Mouse (Mus musculus): ENCODE measurements around the gene Lemd2. TPM values are rescaled to one million over a fixed set of nuclear protein-coding genes. Genes with fewer than 3 reads are reported as not detected.

The Lemd2 gene
- total and polyA plus RNA-seq, 3 experiments: 46.8 to 59.7 TPM; not detected in 1

GRCm38 (mm10) chr17:27144152-27144551, 60.1 kb downstream of the Lemd2 start:
- TF ChIP-seq RAD21 (IDR thresholded peaks at IDR 0.05; ENCODE audit: low read depth, low read length) (no peak), NELFE (IDR thresholded peaks at IDR 0.05; ENCODE audit: low read depth, low read length) (no peak), MAZ (IDR thresholded peaks at IDR 0.05; ENCODE audit: low read depth, low read length) (no peak), EP300 (IDR thresholded peaks at IDR 0.05; ENCODE audit: low read depth in 1 of 2, low read length in 2 of 2) (no peak), MAFK (IDR thresholded peaks at IDR 0.05; ENCODE audit: borderline replicate concordance, low read depth, low read length) (no peak), BHLHE40 (IDR thresholded peaks at IDR 0.05; ENCODE audit: borderline replicate concordance, low read depth, low read length) (no peak), CHD1 (IDR thresholded peaks at IDR 0.05; ENCODE audit: low read depth, low read length) (no peak), HCFC1 (IDR thresholded peaks at IDR 0.05; ENCODE audit: low read depth, low read length) (no peak), SMC3 (IDR thresholded peaks at IDR 0.05; ENCODE audit: low read depth, low read length) (no peak), CHD2 (IDR thresholded peaks at IDR 0.05; ENCODE audit: low read length) (no peak), TBP (IDR thresholded peaks at IDR 0.05; ENCODE audit: low read depth, low read length) (no peak), USF1 (IDR thresholded peaks at IDR 0.05; ENCODE audit: low read depth, low read length) (no peak), ZC3H11A (IDR thresholded peaks at IDR 0.05; ENCODE audit: low read depth, low read length) (no peak), GATA1 (IDR thresholded peaks at IDR 0.05; ENCODE audit: low read depth, low read length) (no peak), CTCF (IDR thresholded peaks at IDR 0.05 in 2 of 3, conservative IDR thresholded peaks at IDR 0.05 in 1 of 3; ENCODE audit: control insufficient read depth in 1 of 3, insufficient read depth in 1 of 3, low read depth in 2 of 3, low read length in 3 of 3, poor library complexity in 1 of 3, severe bottlenecking in 1 of 3) (no peak), USF2 (IDR thresholded peaks at IDR 0.05; ENCODE audit: borderline replicate concordance in 1 of 2, insufficient read depth in 1 of 2, low read depth in 1 of 2, low read length in 2 of 2) (no peak), MEF2A (IDR thresholded peaks at IDR 0.05; ENCODE audit: extremely low read depth, insufficient replicate concordance, low read depth, low read length, poor library complexity, severe bottlenecking) (no peak)
- Histone ChIP-seq H3K27me3 (ENCODE audit: control insufficient read depth in 1 of 2, insufficient read depth in 2 of 2, low read length in 2 of 2) (peaks cover 0 to 2% of the 10 kb centered on the region in 2 experiments; a peak in 2 of 4 replicates), H3K4me1 (ENCODE audit: control insufficient read depth in 1 of 2, insufficient read depth in 2 of 2, low read length in 2 of 2) (peaks cover 0 to 8% of the 10 kb centered on the region in 2 experiments; a peak in 2 of 4 replicates), H3K36me3 (ENCODE audit: control insufficient read depth in 1 of 2, insufficient read depth in 2 of 2, low read length in 2 of 2) (peaks cover 0 to 4% of the 10 kb centered on the region in 2 experiments; a peak in 2 of 4 replicates), H3K27ac (ENCODE audit: control insufficient read depth, low read depth, low read length) (no peak overlapping the region), H3K79me2 (ENCODE audit: control insufficient read depth, insufficient read depth, low read length, poor library complexity) (no peaks in the 10 kb centered on the region), H3K9ac (ENCODE audit: control insufficient read depth, low read depth, low read length, poor library complexity, severe bottlenecking) (no peak overlapping the region), H3K4me3 (ENCODE audit: control insufficient read depth in 1 of 2, insufficient read depth in 1 of 2, low read depth in 2 of 2, low read length in 2 of 2) (no peak overlapping the region), H3K9me3 (replicated peaks; ENCODE audit: insufficient read depth, low read length) (no peaks in the 10 kb centered on the region)
- DNase-seq (ENCODE audit: low read depth, low spot score): no peak

DNA sequence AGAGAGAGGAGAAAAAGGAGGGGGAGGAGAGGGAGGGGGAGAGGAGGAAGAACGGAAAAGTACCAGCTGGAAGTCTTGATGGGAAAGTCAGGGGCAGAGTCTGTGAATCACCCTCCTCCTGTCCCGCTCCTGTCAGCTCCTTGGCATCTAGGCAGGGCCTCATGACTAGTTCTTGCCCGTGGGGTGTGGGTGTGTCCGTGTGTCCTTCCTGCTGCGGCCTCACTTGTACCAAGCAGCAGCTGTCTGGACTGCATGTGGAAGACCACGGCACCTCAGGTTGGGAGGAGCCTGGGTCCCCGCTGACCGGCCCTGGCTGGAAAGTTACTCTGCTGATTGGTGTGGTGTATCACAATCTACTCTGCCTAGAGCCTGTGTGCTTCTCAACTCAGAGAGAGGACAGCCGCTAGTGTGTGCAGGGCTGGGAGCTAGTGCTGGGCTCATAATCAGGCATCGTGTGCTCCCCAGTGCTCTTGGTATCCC, 62.3 kb downstream of the Lemd2 start:
- peaks cover 0 to 4% of the 10 kb centered on the region in 2 experiments; a peak in 2 of 4 replicates for H3K36me3 ChIP-seq (ENCODE audit: control insufficient read depth in 1 of 2, insufficient read depth in 2 of 2, low read length in 2 of 2)

More for the DNA sequence above, 62.3 kb downstream of the Lemd2 start:
- Histone ChIP-seq H3K4me1 (ENCODE audit: control insufficient read depth in 1 of 2, insufficient read depth in 2 of 2, low read length in 2 of 2) (peaks cover 0 to 8% of the 10 kb centered on the region in 2 experiments; a peak in 2 of 4 replicates), H3K79me2 (ENCODE audit: control insufficient read depth, insufficient read depth, low read length, poor library complexity) (no peaks in the 10 kb centered on the region), H3K4me3 (ENCODE audit: control insufficient read depth in 1 of 2, insufficient read depth in 1 of 2, low read depth in 2 of 2, low read length in 2 of 2) (no peak overlapping the region), H3K27ac (ENCODE audit: control insufficient read depth, low read depth, low read length) (no peak overlapping the region), H3K27me3 (ENCODE audit: control insufficient read depth in 1 of 2, insufficient read depth in 2 of 2, low read length in 2 of 2) (peaks cover 0 to 2% of the 10 kb centered on the region in 2 experiments; a peak in 2 of 4 replicates), H3K9me3 (replicated peaks; ENCODE audit: insufficient read depth, low read length) (no peaks in the 10 kb centered on the region), H3K9ac (ENCODE audit: control insufficient read depth, low read depth, low read length, poor library complexity, severe bottlenecking) (no peak overlapping the region)
- no peak for DNase-seq (ENCODE audit: low read depth, low spot score)
- TF ChIP-seq POLR2A (IDR thresholded peaks at IDR 0.05; ENCODE audit: control insufficient read depth in 1 of 2, insufficient read depth in 1 of 2, low read depth in 1 of 2, low read length in 2 of 2, poor library complexity in 1 of 2): no peak
